Mouse (Mus musculus) adrenal gland, adult (tissue): ENCODE measurements around the gene Nans.

ENCODE experiments used
- DNase-seq, 2 experiments: peaks; one replicate each; pipeline ENCODE4 v3.0.0; 2022 to 2023; ENCODE audit warnings: low spot score in 1 of 2; ENCODE audit not compliant: inconsistent age in 2 of 2

Nans gene

DNA sequence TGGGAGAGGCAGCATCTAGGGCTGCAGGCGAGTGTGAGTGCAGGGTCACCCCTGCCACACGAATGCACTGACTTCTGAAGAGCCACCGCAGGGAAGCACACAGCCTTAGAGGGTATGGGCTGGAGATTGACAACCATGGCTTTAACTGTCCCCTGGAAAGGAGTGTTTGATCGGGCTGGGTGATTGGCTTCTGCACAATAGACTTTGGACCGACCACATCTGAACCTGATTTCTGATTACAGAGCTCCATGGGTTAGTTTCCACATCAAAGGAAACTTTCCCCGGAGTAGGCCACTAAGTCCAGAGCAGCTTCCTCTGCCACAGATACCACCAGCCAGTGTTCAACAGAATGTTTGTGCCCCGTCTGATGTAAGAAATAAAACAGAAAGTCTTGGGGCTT is 40.7 kb downstream of the Nans start:
- no peak for DNase-seq

DNA sequence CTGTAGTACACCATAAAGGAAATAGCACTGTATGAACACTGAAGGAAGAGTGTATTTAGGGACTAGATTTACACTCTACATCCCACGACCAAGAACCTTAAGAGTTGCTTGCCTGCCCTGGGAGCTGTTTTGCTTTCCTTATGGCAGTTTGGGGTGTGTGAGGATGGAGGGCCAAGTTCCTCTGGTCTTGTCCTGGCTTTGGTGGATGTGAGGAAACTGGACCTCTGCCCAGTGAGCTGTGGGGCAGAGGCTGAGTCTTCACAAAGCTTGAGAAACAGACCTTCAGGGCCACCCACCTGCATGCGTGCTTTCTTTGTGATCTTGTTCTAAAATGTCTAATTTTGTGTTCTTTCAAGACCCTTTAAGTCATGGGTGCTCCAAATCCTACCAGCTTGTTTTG is 43.5 kb downstream of the Nans start:
- DNase-seq: no peak

DNA sequence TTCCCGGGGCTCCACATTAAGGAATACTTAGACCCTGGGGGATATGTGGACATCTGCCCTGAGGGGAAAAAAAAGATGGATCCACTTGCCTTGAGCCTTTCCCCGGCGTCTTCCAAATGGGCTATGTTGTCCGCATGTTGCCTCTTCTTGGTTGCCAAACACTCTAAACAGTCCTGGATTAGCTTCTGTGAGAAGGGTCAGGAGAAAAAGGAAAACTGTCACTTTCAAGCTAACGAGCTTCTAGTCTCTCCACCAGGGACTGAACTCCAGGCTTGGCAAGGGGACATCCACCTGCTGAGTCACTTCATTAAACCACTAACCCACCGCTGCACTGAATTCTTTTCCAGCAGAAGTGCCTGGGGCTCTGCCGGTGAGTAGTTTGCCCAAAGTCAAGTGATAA is 43.9 kb downstream of the Nans start:
- DNase-seq: no peak

GRCm38 (mm10) chr4:46533934-46534720 is 45.1 kb downstream of the Nans start:
- DNase-seq: peak; percentile 31 to 50

GRCm38 (mm10) chr4:46535094-46535830 is 46.2 kb downstream of the Nans start:
- peak in 1 of 2 experiments; percentile 61 for DNase-seq

DNA sequence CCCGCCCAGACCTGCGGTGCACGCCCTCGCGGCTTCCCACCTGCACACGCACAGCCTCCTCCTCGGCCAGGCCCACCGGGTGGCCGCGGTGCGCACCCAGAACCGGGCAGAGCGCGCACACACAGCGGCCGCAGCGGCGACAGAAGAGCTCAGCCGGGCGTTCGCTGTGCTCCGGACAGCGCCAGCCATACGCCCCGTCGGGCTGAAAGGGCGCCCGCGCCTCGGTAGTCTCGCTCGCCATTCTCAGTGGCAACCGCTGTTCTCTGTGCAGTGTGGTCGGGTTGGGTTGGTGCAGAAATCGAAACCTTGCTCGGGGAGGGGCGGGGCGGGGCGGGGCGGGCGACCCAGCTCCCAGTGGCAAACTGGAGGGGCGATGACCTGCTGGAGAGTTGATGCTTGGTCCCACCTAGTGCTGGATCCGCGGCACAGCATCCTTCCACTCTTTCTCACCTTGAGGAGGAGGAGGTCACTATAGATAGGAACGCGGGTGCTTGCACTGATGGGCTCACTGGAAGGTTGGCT is 46.9 kb downstream of the Nans start, which contains the start of gene Trim14:
Gene Trim14, minus strand, starts transcription at position 302 of the 522 bp plus-strand sequence.
- DNase-seq: peak; percentile 50 to 73

- no peak for DNase-seq
These were observed 50.1 kb downstream of the Nans start for GRCm38 (mm10) chr4:46539167-46539566.

DNA sequence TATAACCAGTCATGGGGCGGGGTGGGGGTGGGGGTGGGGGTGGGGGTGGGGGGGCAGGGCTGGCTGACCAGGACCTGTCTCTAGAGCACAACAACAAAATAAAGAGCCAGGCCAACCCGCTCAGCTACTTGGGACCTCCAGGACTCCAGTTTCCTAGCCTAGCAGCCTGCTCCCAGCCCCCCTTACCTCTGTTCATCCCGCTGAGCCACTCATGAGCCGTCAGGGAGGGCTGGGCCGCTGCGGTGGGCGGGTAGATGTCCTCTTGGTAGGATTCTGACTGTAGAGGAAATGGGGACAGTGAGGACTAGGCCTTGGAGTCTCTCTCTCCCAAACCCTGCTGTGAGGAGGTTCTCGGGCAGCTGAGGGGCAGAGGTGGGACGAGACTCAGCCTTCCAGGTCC is 52.7 kb downstream of the Nans start:
- no peak for DNase-seq

DNA sequence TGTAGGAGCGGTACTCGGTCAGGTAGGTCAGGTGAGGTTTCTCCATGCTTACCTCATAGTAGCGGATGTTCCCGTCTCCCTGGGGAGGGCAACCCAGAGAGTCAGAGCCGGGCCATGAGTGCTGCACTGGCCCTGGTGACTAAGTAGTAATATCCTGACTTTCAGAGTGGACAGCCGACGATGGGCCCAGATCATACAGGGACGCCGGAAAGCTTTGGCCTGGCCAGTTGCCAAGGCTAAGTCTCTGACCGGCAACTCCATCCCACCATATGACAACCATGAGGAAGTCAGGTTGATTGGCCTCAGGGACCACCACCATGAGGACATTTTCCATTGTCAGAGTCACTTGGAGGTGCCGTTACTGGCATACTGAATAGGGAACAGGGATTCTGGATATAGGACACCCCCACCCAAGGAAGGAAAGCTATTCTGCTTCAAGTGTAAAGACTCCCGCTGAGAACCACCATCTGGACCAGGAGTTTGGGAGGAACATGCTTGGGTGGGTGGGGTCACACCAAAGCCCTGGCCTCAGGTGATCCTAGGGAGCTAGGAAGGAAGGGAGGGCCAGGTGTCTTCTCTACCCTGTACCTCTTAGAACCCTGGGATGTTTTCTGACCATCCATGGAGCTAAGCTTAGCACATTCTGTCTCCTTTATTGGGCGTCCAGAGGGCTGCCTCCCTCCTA is 54.5 kb downstream of the Nans start:
- no peak for DNase-seq

DNA sequence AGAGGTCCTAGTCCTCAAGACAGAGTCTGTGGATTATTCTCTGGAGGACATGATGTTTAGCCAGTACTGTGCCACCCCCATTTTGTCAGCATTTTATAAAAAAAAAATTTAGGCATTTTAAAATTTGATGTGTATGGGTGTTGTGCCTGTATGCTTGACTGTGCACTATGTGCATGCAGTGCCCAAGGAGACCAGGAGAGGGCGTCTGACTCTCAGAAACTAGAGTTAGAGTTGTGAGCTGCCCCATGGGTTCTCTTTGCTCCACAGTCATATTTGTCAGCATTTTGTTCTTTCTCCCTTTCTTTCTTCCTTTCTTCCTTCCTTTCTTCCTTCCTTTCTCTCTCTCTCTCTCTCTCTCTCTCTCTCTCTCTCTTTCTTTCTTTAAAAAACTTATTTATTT is 55.3 kb downstream of the Nans start:
- DNase-seq: peak in 1 of 2 experiments; percentile 60

DNA sequence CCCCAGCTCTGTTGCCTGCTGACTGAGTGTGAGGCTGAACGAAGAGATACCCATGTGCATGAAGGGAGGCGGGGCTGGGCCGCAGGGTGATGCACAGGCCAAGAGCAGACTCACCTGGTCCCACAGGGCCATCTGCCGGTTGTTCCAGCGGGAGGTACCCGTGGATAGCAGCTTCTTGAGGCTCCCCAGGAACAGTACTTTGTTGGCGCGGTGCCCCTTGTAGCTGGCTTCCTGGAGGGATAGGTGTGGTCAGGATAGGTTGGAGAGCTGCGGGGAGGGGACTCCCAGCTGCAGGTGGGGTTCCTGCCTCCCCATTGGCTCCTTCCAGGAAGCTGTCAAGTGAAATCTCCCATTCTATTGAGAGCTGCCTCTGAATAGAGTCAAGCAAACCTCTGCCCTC is 56.5 kb downstream of the Nans start:
- DNase-seq: no peak

DNA sequence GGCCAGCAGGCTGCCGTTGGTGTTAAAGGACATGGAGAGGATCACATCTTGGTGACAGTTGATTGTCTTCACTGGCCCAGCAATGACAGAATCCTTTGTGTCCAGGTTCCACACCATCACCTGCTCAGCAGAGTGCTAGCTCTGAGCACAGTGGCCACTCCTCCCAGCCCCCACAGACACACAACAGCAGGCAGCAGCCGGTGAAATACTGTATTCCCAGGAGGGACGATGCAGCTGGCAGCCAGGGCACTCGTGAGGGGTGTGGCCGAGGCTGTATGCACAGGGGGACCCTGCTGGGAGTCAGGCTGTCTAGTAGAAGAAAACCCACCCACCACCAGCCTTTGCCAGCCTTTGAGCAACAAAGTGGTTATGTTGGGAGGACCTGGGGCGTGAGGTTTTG is 57.7 kb downstream of the Nans start:
- DNase-seq: no peak

DNA sequence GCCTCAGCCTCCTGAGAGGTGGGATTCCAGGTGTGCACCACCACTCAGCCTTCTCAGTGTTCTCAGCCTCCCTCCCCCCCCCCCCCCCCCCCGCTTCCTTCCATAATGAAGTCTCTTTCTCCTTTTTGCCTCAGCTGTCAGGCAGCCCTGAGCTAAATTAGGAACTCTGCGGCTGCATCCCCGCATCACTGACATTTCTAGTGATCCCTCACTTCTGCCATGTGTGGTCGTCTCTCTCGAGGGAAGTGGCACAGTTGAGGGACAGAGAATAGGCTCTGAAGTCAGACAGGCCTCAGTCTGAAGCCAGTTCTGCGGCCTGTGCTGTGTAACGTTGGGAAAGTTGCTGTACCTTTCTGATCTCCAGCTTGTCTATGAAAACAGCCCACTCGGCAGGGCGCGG is 60.9 kb downstream of the Nans start:
- DNase-seq: no peak

- DNase-seq: peak in 1 of 2 experiments; percentile 40
These were observed 61.4 kb downstream of the Nans start for GRCm38 (mm10) chr4:46550406-46550805.
